Mouse (Mus musculus) G1E-ER4 (cell line): ENCODE data around the gene Cog5. TPM values are rescaled to one million over a fixed set of nuclear protein-coding genes. Genes with fewer than 3 reads are reported as not detected.

Experiments used
- GATA1 ChIP-seq: IDR thresholded peaks from one replicate; pipeline ENCODE4 v1.8.0; 2012; ENCODE audit warnings: low read length, inconsistent platforms
- polyA plus RNA-seq: library from polyadenylated mRNA; stranded (reverse); fragments of >175 nt; gene quantifications from 2 replicates; pipeline ENCODE4 v1.2.3, GENCODE M21; 2012

The Cog5 gene
- polyA plus RNA-seq, 1 experiment = 1.7 TPM

DNA sequence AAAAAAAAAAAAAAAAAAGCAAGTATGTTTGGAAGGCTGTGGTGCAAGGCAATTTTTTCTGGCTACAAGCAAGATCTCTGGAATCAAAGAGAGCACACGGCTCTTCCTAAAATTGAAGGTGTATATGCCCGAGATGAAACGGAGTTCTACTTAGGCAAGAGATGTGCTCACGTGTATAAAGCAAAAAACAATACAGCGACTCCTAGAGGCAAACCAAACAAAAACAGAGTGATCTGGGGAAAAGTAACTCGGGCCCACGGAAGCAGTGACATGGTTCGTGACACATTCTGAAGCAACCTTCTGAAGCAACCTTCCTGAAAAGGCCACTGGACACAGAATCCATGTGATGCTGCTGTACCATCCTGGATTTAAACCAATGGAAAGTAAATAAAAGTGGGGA lies 92.6 kb downstream of the Cog5 start:
- TF ChIP-seq GATA1 = no peak

DNA sequence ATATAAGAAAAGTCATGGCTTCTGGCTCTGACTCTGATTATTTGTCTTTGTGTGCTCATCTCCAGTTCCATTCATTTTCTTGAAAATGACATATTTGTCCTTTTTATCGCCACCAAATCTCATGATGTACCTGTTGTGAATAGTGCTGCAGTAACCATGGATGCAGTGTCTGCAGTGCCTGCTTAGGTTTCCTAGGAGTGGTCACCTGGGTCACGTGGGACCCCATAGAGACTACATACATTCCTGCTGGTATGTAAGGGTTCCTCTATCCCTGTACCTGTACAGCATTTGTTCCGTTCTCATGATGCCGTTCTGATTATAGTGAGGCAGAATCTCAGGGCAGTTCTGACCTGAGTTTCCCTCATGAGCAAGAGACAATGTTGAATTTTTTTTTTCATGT lies 95.2 kb downstream of the Cog5 start:
- TF ChIP-seq GATA1 = no peak

GRCm38 (mm10) chr12:31754465-31754864 lies 99.8 kb downstream of the Cog5 start:
- TF ChIP-seq GATA1 = no peak

- no peak for TF ChIP-seq GATA1
These were observed 101.5 kb downstream of the Cog5 start for GRCm38 (mm10) chr12:31755885-31756755.

- no peak for TF ChIP-seq GATA1
These were observed 118.9 kb downstream of the Cog5 start for GRCm38 (mm10) chr12:31773612-31774011.

GRCm38 (mm10) chr12:31784291-31784690 lies 129.6 kb downstream of the Cog5 start:
- no peak for TF ChIP-seq GATA1

GRCm38 (mm10) chr12:31788530-31788929 lies 133.9 kb downstream of the Cog5 start:
- TF ChIP-seq GATA1 = no peak

DNA sequence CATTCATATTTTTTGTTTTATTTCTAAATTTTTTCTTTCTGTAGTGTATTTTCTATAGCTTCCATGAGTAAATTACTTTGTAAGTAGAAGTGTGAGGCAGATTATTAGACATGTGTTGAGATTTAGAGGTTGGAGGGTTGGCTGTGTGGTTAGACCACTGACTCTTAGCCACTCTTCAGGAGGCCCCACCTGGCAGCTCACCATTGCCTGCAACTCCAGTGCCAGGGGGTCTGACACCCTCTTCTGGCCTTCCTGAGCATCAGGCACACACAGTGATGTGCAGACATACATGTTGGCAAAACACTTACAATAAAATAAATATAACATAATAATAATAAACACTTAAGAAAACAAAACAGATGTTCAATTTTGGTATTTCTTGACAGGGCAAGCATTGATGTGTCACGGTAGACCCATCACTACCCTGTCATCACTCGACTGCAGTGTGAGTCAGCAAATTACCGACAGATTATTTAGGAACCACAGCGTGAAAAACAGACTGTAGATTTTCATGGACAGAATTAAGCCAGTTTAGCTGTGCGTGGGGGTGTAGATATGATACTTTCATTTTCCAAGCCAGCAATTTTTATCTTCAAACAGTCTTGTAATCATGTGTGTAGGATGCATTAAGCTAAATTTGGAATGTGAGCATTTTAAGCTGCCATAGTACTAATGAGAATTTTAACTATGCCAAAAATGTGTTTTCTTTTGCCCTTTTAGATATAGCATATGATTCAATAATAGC lies 151.9 kb downstream of the Cog5 start:
- no peak for TF ChIP-seq GATA1

DNA sequence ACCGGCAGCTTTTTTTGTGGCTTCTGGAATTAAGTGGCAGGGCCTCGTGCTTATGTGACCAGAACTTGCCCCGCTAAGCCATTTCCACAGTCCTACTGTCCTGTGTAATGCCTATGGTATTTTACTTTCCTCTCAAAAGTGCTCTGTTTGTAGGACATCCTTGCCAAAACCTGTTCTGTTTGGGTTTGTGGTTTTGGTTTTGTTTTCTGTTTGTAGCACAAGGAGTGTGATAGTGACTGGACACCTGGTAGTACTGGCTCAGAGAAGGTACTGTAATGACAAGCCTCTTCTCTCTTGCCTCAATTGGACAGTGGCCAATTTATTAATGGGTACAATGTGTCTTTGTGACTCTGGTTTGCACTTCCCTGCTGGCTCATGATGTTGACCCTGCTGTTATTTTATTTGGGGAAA lies 163.4 kb downstream of the Cog5 start:
- TF ChIP-seq GATA1 = no peak

DNA sequence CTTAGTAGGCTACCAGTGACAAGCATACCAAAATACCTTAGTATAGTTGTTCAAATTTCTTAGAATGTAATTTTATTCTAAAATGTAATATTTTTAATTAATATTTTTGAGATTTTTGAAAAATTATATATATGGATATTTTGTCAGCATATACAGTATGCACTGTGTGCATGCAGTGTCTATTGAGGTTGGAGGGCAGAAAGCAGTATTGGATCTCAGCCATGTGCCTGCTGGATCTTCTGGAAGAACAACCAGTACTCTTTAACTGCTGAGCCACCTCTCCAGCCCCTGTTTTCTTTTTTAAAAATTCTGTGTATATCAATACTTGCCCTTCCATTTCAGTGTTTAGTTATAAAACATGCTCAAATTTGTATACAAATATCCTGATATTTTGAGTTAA lies 164.4 kb downstream of the Cog5 start:
- no peak for TF ChIP-seq GATA1

DNA sequence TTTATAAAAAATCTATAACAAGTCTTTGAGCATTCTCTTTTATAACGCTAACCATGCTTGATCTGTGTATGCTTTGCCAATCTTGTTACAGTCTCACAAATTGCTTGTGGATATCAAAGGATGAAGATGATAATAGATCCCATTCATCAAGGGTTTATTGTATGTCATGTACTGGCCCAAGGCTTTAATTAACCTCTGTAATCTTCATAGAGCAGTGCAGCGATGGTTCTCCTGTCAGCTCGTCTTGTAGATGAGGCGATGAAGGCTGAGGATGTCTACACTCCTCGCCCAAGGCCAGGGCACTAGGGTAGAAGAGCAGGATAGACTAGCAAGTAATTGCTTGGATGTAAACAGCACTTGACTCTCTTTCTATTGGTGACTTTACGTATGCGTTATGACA lies 164.9 kb downstream of the Cog5 start:
- TF ChIP-seq GATA1 = no peak

DNA sequence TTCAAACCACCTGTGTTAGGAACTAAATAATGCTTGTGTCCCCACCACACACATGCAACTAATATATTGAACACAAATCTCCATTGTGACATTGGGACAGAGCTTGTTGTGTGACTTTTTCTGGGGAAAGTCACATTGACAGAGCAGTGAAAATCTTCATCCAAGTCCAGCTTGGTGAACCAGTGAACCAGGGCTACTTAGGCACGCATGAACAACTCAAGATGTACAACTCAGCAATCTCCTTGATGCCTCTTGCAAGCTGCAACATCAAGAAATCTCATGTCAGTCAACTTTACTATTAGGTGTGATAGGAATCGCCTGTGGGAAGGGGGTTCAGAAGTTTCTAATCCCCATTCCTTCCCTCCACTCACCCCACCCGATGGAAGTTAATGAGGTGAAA lies 169.0 kb downstream of the Cog5 start:
- no peak for TF ChIP-seq GATA1

GRCm38 (mm10) chr12:31824831-31825230 lies 170.2 kb downstream of the Cog5 start:
- TF ChIP-seq GATA1 = no peak

DNA sequence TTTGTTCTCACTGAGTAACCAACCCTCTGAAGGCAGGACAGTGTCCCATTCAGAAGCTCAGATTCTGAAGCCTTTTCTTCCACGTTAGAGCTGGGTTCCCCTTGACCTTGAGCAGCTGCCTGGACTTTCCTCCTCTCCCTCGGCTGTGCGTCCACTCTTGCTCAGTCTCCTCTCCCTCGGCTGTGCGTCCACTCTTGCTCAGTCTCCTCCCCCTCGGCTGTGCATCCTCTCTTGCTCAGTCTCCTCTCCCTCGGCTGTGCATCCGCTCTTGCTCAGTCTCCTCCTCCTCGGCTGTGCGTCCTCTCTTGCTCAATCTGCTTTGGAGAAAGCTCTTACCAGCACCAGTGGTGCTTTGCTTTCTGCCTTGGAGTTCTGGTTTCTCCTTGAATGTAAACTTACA lies 171.2 kb downstream of the Cog5 start:
- TF ChIP-seq GATA1 = no peak

GRCm38 (mm10) chr12:31826476-31826875 lies 171.8 kb downstream of the Cog5 start:
- no peak for TF ChIP-seq GATA1

- no peak for TF ChIP-seq GATA1
These were observed 180.8 kb downstream of the Cog5 start for GRCm38 (mm10) chr12:31835480-31835879.

GRCm38 (mm10) chr12:31836211-31836610 lies 181.5 kb downstream of the Cog5 start:
- no peak for TF ChIP-seq GATA1
